Mouse (Mus musculus) testis, adult 2 months (tissue): ENCODE results near the gene Arhgap31.

ENCODE experiments used
- CTCF ChIP-seq: fragments of 200-500 bp; IDR thresholded peaks from 2 replicates; pipeline ENCODE4 v1.5.1; 2012; ENCODE audit warnings: low read depth, mild to moderate bottlenecking, inconsistent platforms, low read length, moderate library complexity; ENCODE audit not compliant: control insufficient read depth, insufficient read depth, insufficient replicate concordance
- POLR2A ChIP-seq: fragments of 200-500 bp; IDR thresholded peaks from 2 replicates; pipeline ENCODE4 v1.6.1; 2012; ENCODE audit warnings: low read depth, mild to moderate bottlenecking, inconsistent platforms, low read length, moderate library complexity; ENCODE audit not compliant: control insufficient read depth

- TF ChIP-seq POLR2A (no peak), CTCF (no peak)
Measured at GRCm38 (mm10) chr16:38598986-38599680, 113.9 kb downstream of the Arhgap31 start.
